Mouse (Mus musculus) liver, postnatal 0 days (tissue): ENCODE measurements around the gene Rtkn2. TPM values are rescaled to one million over a fixed set of nuclear protein-coding genes. Genes with fewer than 3 reads are reported as not detected.

Source experiments
- ATAC-seq: fragments of 200-750 bp; cut with Nextera tagmentation; 2 replicates; pipeline ENCODE4 v1.8.0; 2017; ENCODE audit warnings: mild to moderate bottlenecking, moderate library complexity
- DNase-seq: peaks from one replicate; pipeline ENCODE4 v3.0.0-alpha.2; 2016
- H3K27ac ChIP-seq: fragments of 300-500 bp; sonication (generic); 2 replicates; pipeline ENCODE4 v1.5.1; 2014; ENCODE audit warnings: antibody characterized with exemption, moderate library complexity, mild to moderate bottlenecking, low read depth
- H3K27me3 ChIP-seq: fragments of 300-500 bp; sonication (generic); 2 replicates; pipeline ENCODE4 v1.6.1; 2014; ENCODE audit warnings: low read length, control low read depth, mixed read lengths; ENCODE audit not compliant: insufficient read depth
- H3K36me3 ChIP-seq: fragments of 300-500 bp; sonication (generic); replicated peaks from 2 replicates; pipeline ENCODE4 v1.6.1; 2014; ENCODE audit warnings: mild to moderate bottlenecking, control low read depth, low read length, moderate library complexity, mixed read lengths; ENCODE audit not compliant: insufficient read depth
- H3K4me1 ChIP-seq: fragments of 300-500 bp; sonication (generic); 2 replicates; pipeline ENCODE4 v1.6.1; 2014; ENCODE audit warnings: antibody characterized with exemption, mild to moderate bottlenecking, control low read depth; ENCODE audit not compliant: insufficient read depth
- H3K4me2 ChIP-seq: fragments of 300-500 bp; sonication (generic); 2 replicates; pipeline ENCODE4 v1.6.1; 2014; ENCODE audit warnings: low read depth, mild to moderate bottlenecking, low read length, moderate library complexity, mixed read lengths
- H3K4me3 ChIP-seq: fragments of 300-500 bp; sonication (generic); 2 replicates; pipeline ENCODE4 v1.5.1; 2014; ENCODE audit warnings: low read depth, low read length
- H3K9ac ChIP-seq: fragments of 300-500 bp; sonication (generic); replicated peaks from 2 replicates; pipeline ENCODE4 v1.6.1; 2014; ENCODE audit warnings: mild to moderate bottlenecking, moderate library complexity
- H3K9me3 ChIP-seq: fragments of 300-500 bp; sonication (generic); 2 replicates; pipeline ENCODE4 v1.6.1; 2016; ENCODE audit warnings: mild to moderate bottlenecking, control low read depth, low read length, mixed read lengths
- CTCF ChIP-seq: sonication (generic); IDR thresholded peaks from 2 replicates; pipeline ENCODE4 v1.5.1; 2016; ENCODE audit warnings: antibody characterized with exemption, low read depth
- EP300 ChIP-seq: IDR thresholded peaks from 2 replicates; pipeline ENCODE4 v1.6.1; 2016; ENCODE audit warnings: antibody characterized with exemption, low read depth, mild to moderate bottlenecking
- WGBS: fragments of 180-500 bp; shearing (Covaris S2); extraction: QIAGEN DNeasy Blood & Tissue Kit; methylation state at CpG from one replicate; pipeline ENCODE4 v1.1.7; 2014; ENCODE audit not compliant: insufficient replicate concordance; 5-methylcytosine and 5-hydroxymethylcytosine counted together
- polyA plus RNA-seq: library from polyadenylated mRNA; unstranded; fragments of >200 nt; fragmentation: Nextera tagmentation; extraction: Ambion mirVana; gene quantifications from 2 replicates; pipeline ENCODE4 v1.2.1, GENCODE M21; 2015

Rtkn2 gene
- polyA plus RNA-seq, 1 experiment from 2014 or later, result 1.4 TPM

DNA sequence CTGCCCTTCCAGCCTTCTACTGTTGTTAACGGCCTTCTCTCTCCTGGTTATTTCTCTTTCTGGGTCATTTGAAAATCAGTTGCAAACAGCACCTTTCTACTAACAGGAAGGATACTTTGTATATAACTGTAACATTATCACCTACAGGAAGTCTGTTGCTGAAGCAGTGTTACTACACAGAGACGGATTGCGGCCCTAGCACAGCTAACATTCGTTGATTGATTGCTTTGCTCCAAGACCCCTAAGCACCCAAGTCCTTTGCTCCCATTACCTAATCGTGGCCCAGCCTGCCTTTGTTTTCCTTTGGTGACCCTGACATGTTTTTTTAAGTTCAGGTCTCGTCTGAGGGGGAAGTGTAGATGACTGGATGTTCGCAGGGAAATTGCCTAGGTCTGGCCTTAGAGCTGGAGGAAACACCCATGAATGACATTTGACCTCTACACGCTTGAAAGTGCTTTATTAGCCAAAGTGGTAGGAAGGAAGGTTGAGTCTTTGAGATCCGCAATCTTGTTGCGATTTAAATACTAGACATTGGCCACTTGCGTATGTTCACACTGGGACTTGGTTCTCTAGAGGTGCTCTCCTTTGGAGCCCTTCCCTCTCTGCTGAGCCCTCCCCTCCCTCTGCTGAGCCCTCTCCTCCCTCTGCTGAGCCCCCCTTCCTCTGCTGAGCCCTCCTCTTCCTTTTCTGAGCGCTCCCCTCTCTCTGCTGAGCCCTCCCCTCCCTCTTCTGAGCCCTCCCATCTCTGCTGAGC, 49.1 kb downstream of the Rtkn2 start:
- Histone ChIP-seq H3K4me2 (no peak overlapping the region), H3K9me3 (no peaks in the 10 kb centered on the region), H3K4me3 (no peak overlapping the region), H3K9ac (no peak overlapping the region), H3K36me3 (no peaks in the 10 kb centered on the region), H3K27me3 (no peaks in the 10 kb centered on the region), H3K4me1 (peaks cover 4% of the 10 kb centered on the region; the same call in 1 of the 2 replicates), H3K27ac (0 out of 2 replicates have a peak overlapping the region, but pooled peaks have one; percentile 2)
- 54% methylated on average over 12 of the region's 12 CpGs for WGBS
- ATAC-seq (peak; percentile 35; the same call in 1 of the 2 replicates), DNase-seq (no peak)
- TF ChIP-seq CTCF (no peak), EP300 (no peak)

DNA sequence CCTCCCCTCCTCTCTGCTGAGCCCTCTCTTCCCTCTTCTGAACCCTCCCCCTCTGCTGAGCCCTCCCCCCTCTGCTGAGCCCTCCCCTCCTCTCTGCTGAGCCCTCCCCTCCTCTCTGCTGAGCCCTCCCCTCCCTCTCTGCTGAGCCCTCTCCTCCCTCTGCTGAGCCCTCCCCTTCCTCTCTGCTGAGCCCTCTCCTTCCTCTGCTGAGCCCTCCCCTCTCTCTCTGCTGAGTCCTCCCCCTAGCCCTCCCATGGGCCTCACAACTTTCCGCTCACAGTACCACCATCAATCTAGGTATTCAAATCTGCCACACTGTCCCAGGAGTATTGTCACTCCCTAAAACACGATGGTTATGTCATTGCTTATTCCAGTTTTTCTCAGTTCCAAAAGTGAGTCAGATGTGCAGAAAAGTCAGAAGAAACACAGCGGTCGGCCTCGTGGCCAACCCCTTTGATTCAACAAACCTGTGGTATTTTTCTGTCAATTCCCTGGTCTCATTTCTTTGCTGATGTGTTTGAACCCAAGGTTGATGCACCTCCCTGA, 49.8 kb downstream of the Rtkn2 start:
- Histone ChIP-seq H3K27ac (no peak overlapping the region), H3K4me1 (peaks cover 4% of the 10 kb centered on the region; the same call in 1 of the 2 replicates), H3K9ac (no peak overlapping the region), H3K27me3 (no peaks in the 10 kb centered on the region), H3K4me2 (no peak overlapping the region), H3K9me3 (no peaks in the 10 kb centered on the region), H3K4me3 (no peak overlapping the region), H3K36me3 (no peaks in the 10 kb centered on the region)
- no peak for ATAC-seq
- 79% methylated on average over 5 of the region's 5 CpGs for WGBS
- TF ChIP-seq CTCF, result no peak
- no peak for TF ChIP-seq EP300
- no peak for DNase-seq

DNA sequence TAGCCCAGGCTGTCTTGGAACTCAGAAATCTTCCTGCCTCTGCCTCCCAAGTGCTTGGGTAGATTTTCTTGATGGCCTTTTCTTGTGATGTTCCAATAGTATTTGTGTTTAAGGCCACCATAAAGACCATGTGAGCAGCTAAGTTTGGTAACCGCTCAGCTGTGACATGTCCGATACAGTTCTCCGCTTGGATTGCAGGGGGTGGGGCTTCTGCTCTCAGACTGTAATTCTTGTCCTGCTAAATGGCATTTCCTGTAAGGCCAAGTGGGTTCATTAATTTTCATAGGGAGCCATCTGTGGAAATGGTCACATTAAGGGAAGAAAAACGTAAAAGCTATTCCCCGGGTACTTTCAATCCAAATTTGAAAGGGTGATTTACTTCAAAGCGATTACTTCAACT, 50.7 kb downstream of the Rtkn2 start:
- no peak for DNase-seq
- no peak overlapping the region for H3K4me2 ChIP-seq

DNA sequence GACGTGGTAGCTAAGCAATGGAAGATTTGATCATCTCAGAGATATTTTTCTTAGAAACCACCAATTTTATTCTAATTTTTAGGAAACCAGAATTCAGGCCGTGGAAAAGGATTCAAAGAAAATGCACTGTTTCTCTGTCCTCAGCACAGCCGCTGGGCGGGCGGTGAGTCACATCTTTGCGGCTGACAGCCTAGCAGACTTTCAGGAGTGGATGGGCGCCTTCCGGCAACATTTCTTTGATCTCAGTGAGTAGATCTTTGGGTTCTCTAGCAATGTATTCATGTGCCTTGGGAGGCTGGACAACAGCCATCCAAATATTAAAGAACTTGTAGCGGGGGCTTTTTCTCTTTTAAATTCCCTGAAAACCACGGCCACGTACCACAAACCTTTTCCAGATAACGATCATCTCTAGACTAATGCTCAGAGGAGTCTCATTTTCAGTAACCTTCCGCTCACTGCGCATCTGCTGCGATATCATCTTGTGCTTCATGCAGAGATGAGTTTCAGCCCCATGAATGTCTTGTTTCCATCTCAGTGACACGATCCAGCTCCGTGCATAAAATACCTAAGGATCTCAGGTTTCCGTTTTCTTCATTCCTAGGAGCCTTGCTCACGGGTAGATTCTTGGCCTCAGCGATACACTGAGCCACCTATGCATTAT, 56.5 kb downstream of the Rtkn2 start:
- no peaks in the 10 kb centered on the region for H3K36me3 ChIP-seq
- no peak overlapping the region for H3K27ac ChIP-seq
- no peak overlapping the region for H3K9ac ChIP-seq
- no peak for DNase-seq
- TF ChIP-seq EP300 (no peak), CTCF (no peak)
- H3K4me2 ChIP-seq, result no peak overlapping the region
- WGBS, result 86% methylated on average over 20 of the region's 20 CpGs
- H3K9me3 ChIP-seq, result no peaks in the 10 kb centered on the region
- no peak for ATAC-seq
- no peaks in the 10 kb centered on the region for H3K4me1 ChIP-seq
- no peaks in the 10 kb centered on the region for H3K27me3 ChIP-seq
- H3K4me3 ChIP-seq, result no peak overlapping the region

More for the DNA sequence above, 50.7 kb downstream of the Rtkn2 start:
- Histone ChIP-seq H3K4me3 (no peak overlapping the region), H3K9me3 (no peaks in the 10 kb centered on the region), H3K27ac (no peak overlapping the region), H3K27me3 (no peaks in the 10 kb centered on the region), H3K4me1 (peaks cover 4% of the 10 kb centered on the region; the same call in 1 of the 2 replicates), H3K9ac (no peak overlapping the region), H3K36me3 (no peaks in the 10 kb centered on the region)
- TF ChIP-seq CTCF (no peak), EP300 (no peak)
- WGBS, result 90% methylated on average over 6 of the region's 6 CpGs
- no peak for ATAC-seq

DNA sequence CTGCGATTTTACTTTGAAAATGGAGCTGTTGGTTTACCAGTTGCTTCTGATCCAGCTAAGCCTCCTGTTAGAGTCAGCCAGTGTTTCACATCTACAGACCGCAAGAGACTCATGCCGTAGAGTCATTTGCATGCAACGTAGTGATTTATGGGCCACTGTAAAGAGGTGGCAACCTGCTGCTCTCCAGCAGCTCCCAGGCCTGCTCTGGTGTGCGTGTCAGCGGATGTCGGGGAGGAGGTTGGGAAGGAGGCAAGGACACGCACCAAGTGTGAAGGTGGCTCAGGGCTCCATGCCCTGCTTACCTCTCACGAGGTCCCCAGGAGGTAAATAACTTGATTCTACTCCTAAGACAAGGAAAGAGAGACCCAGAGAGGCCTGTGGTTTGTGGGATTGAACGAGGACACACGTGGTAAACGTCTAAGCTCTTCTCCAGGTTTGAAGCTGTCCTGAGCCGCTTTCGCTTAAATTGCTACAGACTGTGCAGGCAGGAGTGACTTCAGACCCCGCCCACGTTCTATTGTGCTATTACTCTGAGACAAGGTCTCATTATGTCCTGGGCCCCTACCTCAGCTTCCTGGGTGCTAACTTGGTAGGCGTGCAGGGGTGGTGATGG, 57.1 kb downstream of the Rtkn2 start:
- H3K27me3 ChIP-seq, result no peaks in the 10 kb centered on the region
- no peaks in the 10 kb centered on the region for H3K36me3 ChIP-seq
- 85% methylated on average over 17 of the region's 17 CpGs for WGBS

More for the DNA sequence above, 57.1 kb downstream of the Rtkn2 start:
- TF ChIP-seq CTCF (no peak), EP300 (no peak)
- Histone ChIP-seq H3K4me3 (no peak overlapping the region), H3K9ac (no peak overlapping the region), H3K4me2 (no peak overlapping the region), H3K9me3 (no peaks in the 10 kb centered on the region), H3K4me1 (no peaks in the 10 kb centered on the region), H3K27ac (no peak overlapping the region)
- ATAC-seq, result no peak
- DNase-seq, result no peak
